Mouse (Mus musculus) CH12.LX (cell line): ENCODE results near the gene Csf1.

ENCODE experiments used
- CTCF ChIP-seq, 2 experiments: IDR thresholded peaks in 1 of 2; conservative IDR thresholded peaks in 1 of 2; 2 replicates each; pipeline ENCODE4 v1.5.1; 2011 to 2012; ENCODE audit warnings: low read depth in 2 of 2, low read length in 2 of 2, improper control_type of control experiment in 1 of 2, inconsistent platforms in 1 of 2, mild to moderate bottlenecking in 1 of 2, moderate library complexity in 1 of 2
- EP300 ChIP-seq: IDR thresholded peaks from 2 replicates; pipeline ENCODE4 v1.6.1; 2011; ENCODE audit warnings: low read length, improper control_type of control experiment
- HCFC1 ChIP-seq: IDR thresholded peaks from 2 replicates; pipeline ENCODE4 v1.6.1; 2012; ENCODE audit warnings: low read depth, mild to moderate bottlenecking, inconsistent platforms, low read length, improper control_type of control experiment
- JUND ChIP-seq: conservative IDR thresholded peaks from 2 replicates; pipeline ENCODE4 v1.6.1; 2011; ENCODE audit warnings: low read depth, low read length, improper control_type of control experiment
- MAX ChIP-seq: IDR thresholded peaks from 2 replicates; pipeline ENCODE4 v1.6.1; 2011; ENCODE audit warnings: low read length, improper control_type of control experiment
- MYC ChIP-seq: IDR thresholded peaks from 2 replicates; pipeline ENCODE4 v1.6.1; 2011; ENCODE audit warnings: low read depth, mild to moderate bottlenecking, improper control_type of control experiment, low read length
- NELFE ChIP-seq: IDR thresholded peaks from 2 replicates; pipeline ENCODE4 v1.6.1; 2011; ENCODE audit warnings: low read depth, low read length, improper control_type of control experiment
- POLR2A ChIP-seq: IDR thresholded peaks from 2 replicates; pipeline ENCODE4 v1.6.1; 2011; ENCODE audit warnings: low read depth, mild to moderate bottlenecking, improper control_type of control experiment, low read length
- RAD21 ChIP-seq: IDR thresholded peaks from 2 replicates; pipeline ENCODE4 v1.6.1; 2011; ENCODE audit warnings: low read depth, mild to moderate bottlenecking, low read length, improper control_type of control experiment, moderate library complexity
- SIN3A ChIP-seq: IDR thresholded peaks from 2 replicates; pipeline ENCODE4 v1.6.1; 2012; ENCODE audit warnings: low read length, improper control_type of control experiment, inconsistent platforms
- SMC3 ChIP-seq: IDR thresholded peaks from 2 replicates; pipeline ENCODE4 v1.6.1; 2011; ENCODE audit warnings: low read depth, low read length, improper control_type of control experiment
- TBP ChIP-seq: conservative IDR thresholded peaks from 2 replicates; pipeline ENCODE4 v1.6.1; 2011; ENCODE audit warnings: low read depth, low read length, improper control_type of control experiment
- ZC3H11A ChIP-seq: IDR thresholded peaks from 2 replicates; pipeline ENCODE4 v1.6.1; 2012; ENCODE audit warnings: low read depth, mild to moderate bottlenecking, inconsistent platforms, low read length, improper control_type of control experiment
- ZNF384 ChIP-seq: IDR thresholded peaks from 2 replicates; pipeline ENCODE4 v1.6.1; 2012; ENCODE audit warnings: low read depth, low read length, improper control_type of control experiment, inconsistent platforms

DNA sequence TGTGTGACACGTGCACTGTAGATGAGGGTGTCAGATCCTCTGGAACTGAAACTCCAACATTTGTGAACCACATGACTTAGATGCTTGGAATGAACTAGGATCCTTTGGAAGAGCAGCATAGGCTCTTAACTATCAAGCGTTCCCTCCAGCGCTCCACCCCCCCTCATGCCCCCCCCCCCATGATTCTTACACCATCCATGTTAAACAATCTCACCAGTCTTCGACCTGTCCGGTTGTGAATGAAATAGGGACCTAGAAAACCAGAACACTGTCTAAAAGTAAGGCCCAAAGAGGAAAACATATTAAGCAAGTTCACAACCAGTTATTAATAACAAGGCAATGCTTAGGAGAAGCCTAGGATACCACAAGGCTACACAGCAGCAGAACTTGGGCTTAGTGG is 32.5 kb upstream of the Csf1 start:
- no peak for TF ChIP-seq POLR2A
- TF ChIP-seq SMC3: no peak
- TF ChIP-seq CTCF (conservative IDR thresholded peaks at IDR 0.05 in 1 of 2, IDR thresholded peaks at IDR 0.05 in 1 of 2; ENCODE audit: low read depth in 2 of 2, low read length in 2 of 2): no peak
- no peak for TF ChIP-seq SIN3A
- no peak for TF ChIP-seq NELFE
- no peak for TF ChIP-seq JUND
- TF ChIP-seq MAX: no peak
- TF ChIP-seq ZNF384: no peak
- no peak for TF ChIP-seq TBP
- TF ChIP-seq EP300: no peak
- no peak for TF ChIP-seq HCFC1
- no peak for TF ChIP-seq RAD21
- TF ChIP-seq MYC: no peak
- TF ChIP-seq ZC3H11A: no peak
